Mouse (Mus musculus) liver, adult 2 months (tissue): ENCODE results near the gene Prkch. TPM values are rescaled to one million over a fixed set of nuclear protein-coding genes. Genes with fewer than 3 reads are reported as not detected.

ENCODE experiments used
- DNase-seq: peaks from one replicate; pipeline ENCODE4 v3.0.0-alpha.2; 2011; ENCODE audit warnings: low read depth, low spot score; ENCODE audit errors: extremely low read depth
- H3K27ac ChIP-seq: fragments of 200-500 bp; replicated peaks from 2 replicates; pipeline ENCODE4 v1.5.1; 2012; ENCODE audit warnings: low read depth, mild to moderate bottlenecking, control low read depth, inconsistent platforms, low read length; ENCODE audit not compliant: insufficient read depth
- H3K27me3 ChIP-seq: fragments of 200-500 bp; 2 replicates; pipeline ENCODE4 v1.6.1; 2012; ENCODE audit warnings: mild to moderate bottlenecking, moderate library complexity, low read length, inconsistent platforms; ENCODE audit not compliant: control insufficient read depth, insufficient read depth
- H3K36me3 ChIP-seq: fragments of 200-500 bp; 2 replicates; pipeline ENCODE4 v1.6.1; 2012; ENCODE audit warnings: low read length, inconsistent platforms; ENCODE audit not compliant: control insufficient read depth, insufficient read depth
- H3K4me1 ChIP-seq: fragments of 200-500 bp; 2 replicates; pipeline ENCODE4 v1.6.1; 2011; ENCODE audit warnings: low read length; ENCODE audit not compliant: control insufficient read depth, insufficient read depth
- H3K4me3 ChIP-seq: fragments of 200-500 bp; 2 replicates; pipeline ENCODE4 v1.5.1; 2011; ENCODE audit warnings: low read depth, mild to moderate bottlenecking, control low read depth, low read length, moderate library complexity; ENCODE audit not compliant: insufficient read depth
- H3K79me2 ChIP-seq: fragments of 200-500 bp; 2 replicates; pipeline ENCODE4 v1.6.1; 2012; ENCODE audit warnings: inconsistent platforms, mild to moderate bottlenecking, low read length, moderate library complexity; ENCODE audit not compliant: control insufficient read depth, insufficient read depth
- H3K9ac ChIP-seq: fragments of 200-500 bp; 2 replicates; pipeline ENCODE4 v1.6.1; 2012; ENCODE audit warnings: low read depth, mild to moderate bottlenecking, control low read depth, inconsistent platforms, low read length
- CTCF ChIP-seq: fragments of 200-500 bp; IDR thresholded peaks from 2 replicates; pipeline ENCODE4 v1.5.1; 2011; ENCODE audit warnings: low read depth, low read length, control low read depth
- POLR2A ChIP-seq: fragments of 200-500 bp; IDR thresholded peaks from 2 replicates; pipeline ENCODE4 v1.6.1; 2011; ENCODE audit warnings: low read length, control low read depth; ENCODE audit not compliant: insufficient read depth; ENCODE audit errors: extremely low read depth
- WGBS: fragments of 180-500 bp; shearing (Covaris S2); methylation state at CpG from one replicate; pipeline ENCODE4 v1.1.7; 2018; 5-methylcytosine and 5-hydroxymethylcytosine counted together
- polyA plus RNA-seq: library from polyadenylated mRNA; depleted of rRNA; stranded (reverse); fragments of >200 nt; gene quantifications from 2 replicates; pipeline ENCODE4 v1.2.3, GENCODE M21; 2012
- total RNA-seq: library from RNA; depleted of rRNA; stranded (reverse); fragments of >200 nt; gene quantifications from 2 replicates; pipeline ENCODE4 v1.2.3, GENCODE M21; 2014

Prkch gene
- total and polyA plus RNA-seq, 2 experiments, result 1.5 to 5.3 TPM

DNA sequence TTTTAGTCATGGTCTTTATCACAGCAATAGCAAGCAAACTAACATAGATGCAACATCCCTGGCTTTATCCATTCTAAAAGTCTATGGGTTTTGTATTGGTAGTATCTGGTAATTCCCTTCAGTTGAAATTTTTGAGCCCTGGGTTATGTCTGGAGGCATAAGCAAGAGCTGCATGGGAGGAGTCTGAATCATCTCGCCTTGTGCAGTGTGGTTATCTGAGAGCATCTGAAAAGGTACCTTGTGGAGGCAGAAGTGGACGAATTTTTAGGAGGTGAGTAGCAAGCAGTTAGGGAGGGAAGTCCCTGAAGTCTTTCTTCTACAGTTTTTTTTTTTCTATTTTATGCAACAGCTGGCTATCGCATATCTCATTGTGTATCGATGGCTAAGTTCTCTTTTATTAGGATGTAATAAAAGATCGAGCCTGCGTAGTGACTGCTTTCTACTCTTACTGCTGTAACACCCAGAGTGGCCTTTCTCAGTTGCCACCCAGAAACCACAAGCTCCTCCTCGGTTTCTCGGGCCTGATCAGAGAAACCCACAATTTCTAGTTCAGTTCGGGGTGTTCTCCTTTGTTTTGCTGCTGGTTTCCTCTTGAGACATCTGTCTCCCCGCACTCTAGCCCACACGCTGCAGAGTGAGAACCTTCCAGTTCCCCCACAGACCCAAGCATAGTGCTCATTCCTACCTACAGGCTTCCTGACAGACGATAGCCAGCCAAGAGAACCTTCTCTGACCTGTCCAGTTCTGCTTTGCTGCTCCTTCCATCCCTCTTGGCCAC, 8.6 kb downstream of the Prkch start:
- no peak overlapping the region for H3K9ac ChIP-seq
- TF ChIP-seq POLR2A (no peak), CTCF (no peak)
- 78% methylated on average over 12 of the region's 12 CpGs for WGBS
- no peaks in the 10 kb centered on the region for H3K36me3 ChIP-seq
- DNase-seq, result no peak
- H3K4me1 ChIP-seq, result no peaks in the 10 kb centered on the region; the same call in 1 of the 2 replicates
- no peak overlapping the region for H3K27ac ChIP-seq
- no peaks in the 10 kb centered on the region for H3K79me2 ChIP-seq
- no peak overlapping the region for H3K4me3 ChIP-seq
- no peaks in the 10 kb centered on the region; the same call in 1 of the 2 replicates for H3K27me3 ChIP-seq

DNA sequence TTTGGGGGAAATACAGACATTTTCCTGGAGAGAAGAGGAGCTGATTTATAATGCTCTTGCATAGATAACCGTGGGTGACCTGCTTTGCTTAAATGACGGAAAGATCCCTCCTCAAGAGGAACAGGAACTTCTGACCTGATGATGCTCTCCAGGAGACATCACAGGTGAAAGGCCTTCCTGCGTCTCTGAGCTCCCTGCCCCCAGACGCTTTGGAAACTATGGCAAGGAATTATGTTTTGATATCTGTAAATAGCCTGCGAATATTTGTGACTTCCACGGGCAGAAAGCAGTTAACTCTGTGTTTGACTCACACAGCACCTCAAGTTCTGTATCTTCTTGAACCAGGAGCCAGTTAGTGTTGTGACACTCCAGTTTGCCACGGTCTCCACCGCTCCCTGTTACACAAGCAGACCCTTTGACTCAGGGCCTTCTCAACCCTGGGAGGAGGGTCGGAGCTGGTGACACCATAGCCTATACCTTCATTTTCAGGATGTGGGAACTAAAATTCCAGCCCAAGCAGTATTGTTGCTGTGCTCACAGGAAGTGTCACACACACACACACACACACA, 9.7 kb downstream of the Prkch start:
- TF ChIP-seq POLR2A, result no peak
- TF ChIP-seq CTCF, result no peak
- Histone ChIP-seq H3K4me3 (no peak overlapping the region), H3K36me3 (no peaks in the 10 kb centered on the region), H3K27ac (no peak overlapping the region), H3K9ac (no peak overlapping the region), H3K27me3 (no peaks in the 10 kb centered on the region), H3K79me2 (no peaks in the 10 kb centered on the region), H3K4me1 (no peaks in the 10 kb centered on the region; the same call in 1 of the 2 replicates)
- 74% methylated on average over 9 of the region's 9 CpGs for WGBS
- no peak for DNase-seq

DNA sequence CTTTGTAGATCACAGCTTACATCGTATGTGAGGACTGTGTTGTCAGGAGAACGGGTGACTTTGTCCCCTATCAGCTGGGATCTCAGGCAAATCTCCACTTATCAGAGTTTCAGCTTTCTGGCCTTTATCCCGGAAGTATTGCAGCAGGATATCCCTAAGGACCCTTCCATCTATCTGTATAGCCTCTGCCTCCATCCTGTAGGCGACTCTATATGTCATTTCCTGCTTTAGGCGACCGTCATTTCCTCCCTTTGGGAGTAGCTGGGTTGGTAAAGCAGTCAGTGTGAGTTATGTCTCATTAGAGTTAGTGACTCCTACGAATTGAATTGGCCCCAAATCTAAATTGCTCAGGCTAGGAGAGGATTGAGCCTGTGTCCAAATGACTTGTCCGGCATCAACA, 10.6 kb downstream of the Prkch start:
- H3K27me3 ChIP-seq, result no peaks in the 10 kb centered on the region
- WGBS, result 68% methylated on average over 8 of the region's 8 CpGs
- H3K9ac ChIP-seq, result no peak overlapping the region
- H3K4me3 ChIP-seq, result no peak overlapping the region
- no peaks in the 10 kb centered on the region for H3K36me3 ChIP-seq
- DNase-seq, result no peak
- H3K79me2 ChIP-seq, result no peaks in the 10 kb centered on the region
- no peak overlapping the region for H3K27ac ChIP-seq
- H3K4me1 ChIP-seq, result no peaks in the 10 kb centered on the region; the same call in 1 of the 2 replicates
- no peak for TF ChIP-seq POLR2A
- TF ChIP-seq CTCF, result no peak

DNA sequence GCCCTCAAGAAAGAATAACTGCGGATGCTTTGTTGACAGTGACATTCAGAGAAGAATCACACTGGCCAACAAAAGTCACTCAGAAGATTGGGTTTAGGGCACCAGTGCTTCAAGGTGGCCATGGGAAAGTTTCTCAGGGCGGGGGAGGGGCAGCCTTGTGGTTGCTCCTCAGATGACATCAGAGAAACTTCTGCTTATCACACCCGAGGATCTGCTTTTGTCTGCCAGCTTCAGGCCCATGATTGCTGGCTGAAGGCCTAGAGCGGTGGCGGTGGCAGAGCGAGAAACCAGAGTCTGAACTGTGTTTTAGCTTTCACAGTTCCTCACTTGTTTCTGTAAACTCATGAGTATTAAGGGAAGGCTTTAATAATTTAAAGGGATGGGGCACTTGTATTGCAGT, 13.6 kb downstream of the Prkch start:
- WGBS, result 60% methylated on average over 6 of the region's 6 CpGs
- no peak overlapping the region for H3K4me3 ChIP-seq
- H3K9ac ChIP-seq, result no peak overlapping the region
- no peaks in the 10 kb centered on the region for H3K27me3 ChIP-seq
- DNase-seq, result no peak
- H3K27ac ChIP-seq, result no peak overlapping the region
- H3K36me3 ChIP-seq, result no peaks in the 10 kb centered on the region
- TF ChIP-seq POLR2A (no peak), CTCF (no peak)
- H3K4me1 ChIP-seq, result no peaks in the 10 kb centered on the region; the same call in 1 of the 2 replicates
- no peaks in the 10 kb centered on the region for H3K79me2 ChIP-seq

DNA sequence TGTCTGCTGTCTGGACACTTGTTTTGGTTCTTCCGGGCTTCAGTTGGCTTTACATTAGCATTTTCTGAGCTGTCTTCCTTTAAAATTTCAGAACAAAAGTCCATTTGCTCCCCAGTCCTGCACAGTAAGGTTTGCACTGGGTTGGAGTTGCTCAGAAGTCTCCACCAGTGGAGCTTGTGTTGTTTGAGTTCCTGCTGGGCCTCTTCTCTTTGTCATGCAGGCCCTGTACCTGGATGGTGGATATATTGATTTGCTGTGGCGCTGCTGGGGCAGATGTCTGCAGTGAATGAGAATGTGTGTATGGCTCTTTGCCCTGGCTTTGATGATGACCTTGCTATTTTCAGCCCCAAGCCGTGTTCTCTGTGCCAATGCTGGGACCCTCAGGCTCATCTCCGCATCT, 15.9 kb downstream of the Prkch start:
- Histone ChIP-seq H3K27me3 (no peaks in the 10 kb centered on the region), H3K27ac (no peak overlapping the region), H3K9ac (no peak overlapping the region), H3K4me3 (no peak overlapping the region), H3K36me3 (no peaks in the 10 kb centered on the region), H3K4me1 (peaks cover 2% of the 10 kb centered on the region; the same call in 1 of the 2 replicates), H3K79me2 (no peaks in the 10 kb centered on the region)
- no peak for TF ChIP-seq POLR2A
- TF ChIP-seq CTCF, result no peak
- no peak for DNase-seq
- WGBS, result 58% methylated on average over 4 of the region's 4 CpGs

DNA sequence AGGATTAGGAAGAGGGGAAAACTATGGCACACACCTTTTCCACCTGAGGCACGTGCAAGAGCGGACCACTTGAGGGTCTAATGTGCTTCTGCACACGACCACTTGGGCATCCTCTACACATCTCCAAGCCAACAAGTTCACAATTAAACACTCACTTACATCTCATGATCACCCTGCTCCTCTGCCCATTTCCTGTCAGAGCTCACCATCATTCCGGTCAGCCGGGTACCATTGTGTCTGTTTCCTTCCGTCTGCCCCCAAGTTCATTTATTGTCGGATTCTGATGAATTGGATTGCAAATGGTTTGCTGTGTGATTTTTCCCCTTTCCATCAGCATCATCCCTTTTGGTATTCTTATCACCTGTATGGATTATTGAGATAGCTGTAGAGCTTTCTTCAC, 18.4 kb downstream of the Prkch start:
- no peak for DNase-seq
- H3K9ac ChIP-seq, result no peak overlapping the region
- no peaks in the 10 kb centered on the region for H3K36me3 ChIP-seq
- H3K27me3 ChIP-seq, result no peaks in the 10 kb centered on the region
- no peak overlapping the region for H3K27ac ChIP-seq
- no peak overlapping the region for H3K4me3 ChIP-seq
- WGBS, result 84% methylated on average over 7 of the region's 7 CpGs
- no peaks in the 10 kb centered on the region for H3K79me2 ChIP-seq
- H3K4me1 ChIP-seq, result peaks cover 5% of the 10 kb centered on the region; the same call in 1 of the 2 replicates
- no peak for TF ChIP-seq POLR2A
- no peak for TF ChIP-seq CTCF
